Mouse (Mus musculus) spleen, adult 2 months (tissue): ENCODE measurements around the gene H2-Eb1. TPM values are rescaled to one million over a fixed set of nuclear protein-coding genes. Genes with fewer than 3 reads are reported as not detected.

ENCODE experiments used
- DNase-seq, 2 experiments: peaks; one replicate each; pipeline versions ENCODE4 v3.0.0 to v3.0.0-alpha.2; 2012 to 2021; ENCODE audit warnings: low spot score in 2 of 2, low read depth in 1 of 2
- H3K27ac ChIP-seq: fragments of 200-500 bp; 2 replicates; pipeline ENCODE4 v1.5.1; 2012; ENCODE audit warnings: low read length, inconsistent platforms; ENCODE audit not compliant: insufficient read depth
- H3K27me3 ChIP-seq: fragments of 200-500 bp; 2 replicates; pipeline ENCODE4 v1.6.1; 2012; ENCODE audit warnings: mild to moderate bottlenecking, moderate library complexity, low read length, inconsistent platforms; ENCODE audit not compliant: control insufficient read depth, insufficient read depth
- H3K36me3 ChIP-seq: fragments of 200-500 bp; 2 replicates; pipeline ENCODE4 v1.6.1; 2012; ENCODE audit warnings: mild to moderate bottlenecking, low read length, inconsistent platforms; ENCODE audit not compliant: control insufficient read depth, insufficient read depth
- H3K4me1 ChIP-seq: fragments of 200-500 bp; 2 replicates; pipeline ENCODE4 v1.6.1; 2011; ENCODE audit warnings: inconsistent platforms; ENCODE audit not compliant: control insufficient read depth, insufficient read depth, insufficient read length
- H3K4me3 ChIP-seq: fragments of 200-500 bp; 2 replicates; pipeline ENCODE4 v1.5.1; 2011; ENCODE audit warnings: mild to moderate bottlenecking, inconsistent platforms; ENCODE audit not compliant: insufficient read depth, insufficient read length; ENCODE audit errors: extremely low read depth
- CTCF ChIP-seq: fragments of 200-500 bp; IDR thresholded peaks from 2 replicates; pipeline ENCODE4 v1.5.1; 2011; ENCODE audit warnings: mild to moderate bottlenecking, inconsistent platforms; ENCODE audit not compliant: insufficient read depth, insufficient read length, insufficient replicate concordance; ENCODE audit errors: extremely low read depth
- POLR2A ChIP-seq: fragments of 200-500 bp; IDR thresholded peaks from 2 replicates; pipeline ENCODE4 v1.6.1; 2011; ENCODE audit warnings: low read depth, low read length, inconsistent platforms
- WGBS: fragments of 180-500 bp; shearing (Covaris S2); methylation state at CpG from one replicate; pipeline ENCODE4 v1.1.7; 2018; 5-methylcytosine and 5-hydroxymethylcytosine counted together
- polyA plus RNA-seq: library from polyadenylated mRNA; depleted of rRNA; stranded (reverse); fragments of >200 nt; gene quantifications from 2 replicates; pipeline ENCODE4 v1.2.3, GENCODE M21; 2012

Gene H2-Eb1
- polyA plus RNA-seq, 1 experiment: 1,025 TPM

GRCm38 (mm10) chr17:34280499-34281038, 25.1 kb upstream of the H2-Eb1 start:
- Histone ChIP-seq H3K27me3 (no peaks in the 10 kb centered on the region), H3K27ac (no peak overlapping the region), H3K36me3 (peaks cover 39% of the 10 kb centered on the region), H3K4me3 (no peak overlapping the region), H3K4me1 (peaks cover 9% of the 10 kb centered on the region; the same call in 1 of the 2 replicates)
- 90% methylated on average over 1 of the region's 1 CpGs for WGBS
- TF ChIP-seq POLR2A (no peak), CTCF (no peak)
- no peak for DNase-seq

DNA sequence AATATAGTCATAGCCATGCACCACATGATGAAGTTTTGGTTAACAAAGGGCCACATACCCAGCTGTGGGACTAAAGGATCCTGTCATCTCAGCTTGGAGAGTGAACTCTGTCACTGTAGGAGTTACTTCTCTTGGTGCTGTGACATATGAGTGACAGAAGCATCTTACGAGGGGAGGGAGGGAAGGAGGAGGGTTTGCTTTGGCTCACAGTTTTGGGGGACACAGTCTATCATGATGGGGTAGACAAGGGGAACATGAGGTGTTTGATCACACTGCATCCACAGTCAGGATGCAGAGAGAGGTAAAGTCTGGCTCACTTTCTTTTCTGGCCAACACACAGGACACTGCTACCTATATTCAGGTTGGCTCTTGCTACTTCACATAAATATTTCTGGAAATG, 23.8 kb upstream of the H2-Eb1 start:
- DNase-seq: no peak
- WGBS: 76% methylated on average over 1 of the region's 1 CpGs

GRCm38 (mm10) chr17:34285371-34285770, 20.3 kb upstream of the H2-Eb1 start:
- 81% methylated on average over 4 of the region's 4 CpGs for WGBS
- peaks cover 38% of the 10 kb centered on the region for H3K36me3 ChIP-seq
- peak overlapping the region; percentile 89 for H3K4me3 ChIP-seq
- TF ChIP-seq CTCF (no peak), POLR2A (no peak)
- H3K27me3 ChIP-seq: no peaks in the 10 kb centered on the region
- H3K4me1 ChIP-seq: peaks cover 13% of the 10 kb centered on the region; the same call in 1 of the 2 replicates
- no peak for DNase-seq
- peak overlapping the region; percentile 13; the same call in 1 of the 2 replicates for H3K27ac ChIP-seq

More for the DNA sequence above, 23.8 kb upstream of the H2-Eb1 start:
- Histone ChIP-seq H3K36me3 (peaks cover 45% of the 10 kb centered on the region), H3K27ac (no peak overlapping the region), H3K4me3 (no peak overlapping the region), H3K4me1 (peaks cover 9% of the 10 kb centered on the region; the same call in 1 of the 2 replicates), H3K27me3 (no peaks in the 10 kb centered on the region)
- TF ChIP-seq CTCF (no peak), POLR2A (no peak)

DNA sequence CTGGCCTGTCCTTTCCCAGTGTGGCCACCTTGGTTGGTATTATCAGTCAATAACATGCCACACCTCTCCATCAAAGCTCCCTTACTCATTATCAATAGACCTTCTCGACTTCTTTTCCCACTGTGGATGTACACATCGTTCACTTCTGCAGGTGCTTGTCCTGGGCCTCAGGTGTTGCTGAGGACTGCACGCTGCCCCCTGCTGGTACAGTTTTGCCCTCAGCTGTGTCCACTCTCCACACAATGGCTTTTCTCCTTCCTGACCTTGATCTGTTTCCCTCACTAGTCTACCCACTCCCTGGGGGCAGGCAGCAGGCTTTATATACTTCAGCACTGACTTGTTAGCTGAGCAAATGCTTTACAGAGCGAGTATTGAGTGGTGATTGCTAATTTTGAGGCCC, 19.8 kb upstream of the H2-Eb1 start:
- DNase-seq: peak in 1 of 2 experiments; percentile 73

GRCm38 (mm10) chr17:34286501-34286900, 19.2 kb upstream of the H2-Eb1 start:
- no peak for DNase-seq
- TF ChIP-seq POLR2A (no peak), CTCF (no peak)
- 38% methylated on average over 5 of the region's 5 CpGs for WGBS
- peak overlapping the region; percentile 89 for H3K4me3 ChIP-seq
- peaks cover 34% of the 10 kb centered on the region for H3K36me3 ChIP-seq
- H3K27me3 ChIP-seq: no peaks in the 10 kb centered on the region
- peaks cover 16% of the 10 kb centered on the region; the same call in 1 of the 2 replicates for H3K4me1 ChIP-seq
- peak overlapping the region; percentile 99 for H3K27ac ChIP-seq

More for the DNA sequence above, 19.8 kb upstream of the H2-Eb1 start:
- H3K4me1 ChIP-seq: peaks cover 15% of the 10 kb centered on the region; the same call in 1 of the 2 replicates
- 50% methylated on average over 4 of the region's 4 CpGs for WGBS
- 0 out of 2 replicates have a peak overlapping the region, but pooled peaks have one; percentile 51 for H3K27ac ChIP-seq
- peak; percentile 67; the same call in 1 of the 2 replicates for TF ChIP-seq CTCF
- TF ChIP-seq POLR2A: no peak; the same call in 1 of the 2 replicates
- H3K36me3 ChIP-seq: peaks cover 38% of the 10 kb centered on the region
- no peaks in the 10 kb centered on the region for H3K27me3 ChIP-seq
- peak overlapping the region; percentile 89 for H3K4me3 ChIP-seq

DNA sequence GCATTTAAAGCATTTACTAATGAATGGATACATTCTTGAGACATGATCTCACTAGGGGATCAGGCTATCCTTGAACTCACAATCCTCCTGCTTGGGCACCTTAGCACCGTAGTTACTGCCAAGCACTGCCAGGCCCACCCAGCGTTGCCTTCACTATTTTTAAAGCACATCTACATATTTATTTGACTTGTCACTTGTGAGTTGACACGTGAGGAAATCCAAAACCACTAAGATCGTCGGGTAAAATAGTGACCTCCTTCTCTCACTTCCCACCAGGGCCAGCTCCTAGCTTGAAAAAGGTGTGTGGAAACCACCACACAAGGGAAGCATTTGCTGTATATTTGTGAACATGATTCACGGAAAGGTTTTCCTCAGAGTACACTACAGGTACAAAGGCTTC, 18.7 kb upstream of the H2-Eb1 start:
- H3K27me3 ChIP-seq: no peaks in the 10 kb centered on the region
- WGBS: 27% methylated on average over 6 of the region's 6 CpGs
- H3K4me3 ChIP-seq: peak overlapping the region; percentile 89
- peaks cover 31% of the 10 kb centered on the region for H3K36me3 ChIP-seq
- no peak for DNase-seq
- peaks cover 16% of the 10 kb centered on the region; the same call in 1 of the 2 replicates for H3K4me1 ChIP-seq
- peak overlapping the region; percentile 99 for H3K27ac ChIP-seq
- TF ChIP-seq POLR2A: no peak
- no peak for TF ChIP-seq CTCF

DNA sequence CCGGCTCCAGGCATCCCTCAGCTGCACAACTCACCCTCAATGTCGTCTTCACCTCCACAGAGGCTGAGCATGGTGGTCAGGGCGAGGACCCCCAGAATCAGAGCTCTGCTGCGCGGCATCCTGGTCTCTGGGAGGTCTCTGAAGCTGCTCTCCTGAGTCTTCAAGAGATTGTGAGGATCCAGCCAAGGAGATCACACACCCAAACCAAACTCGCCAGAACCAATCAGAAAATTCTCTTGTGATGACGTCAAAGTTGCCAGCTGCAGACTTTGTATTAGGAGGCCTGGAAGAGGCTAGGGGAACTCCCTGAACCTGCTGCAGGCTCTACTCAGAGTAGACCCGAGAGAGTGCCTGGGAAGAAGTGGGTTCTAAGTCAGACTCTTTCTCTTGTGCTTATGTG, 18.0 kb upstream of the H2-Eb1 start, which contains the start of gene H2-Aa:
H2-Aa (minus strand) TSS at position 176 of the 400 bp plus-strand sequence.
- Histone ChIP-seq H3K4me3 (peak within 1 kb of the TSS; percentile 89), H3K36me3 (peaks cover 26% of the 10 kb centered on the region), H3K27ac (peak within 1 kb of the TSS; percentile 99), H3K27me3 (no peaks in the 10 kb centered on the region), H3K4me1 (peaks cover 20% of the 10 kb centered on the region; the same call in 1 of the 2 replicates)
- 21% methylated on average over 8 of the region's 8 CpGs for WGBS
- DNase-seq: peak; percentile 90 to 98
- TF ChIP-seq CTCF: no peak
- TF ChIP-seq POLR2A: peak; percentile 88
